Mouse (Mus musculus): Measurements from ENCODE around the gene Gm17542. TPM values are rescaled to one million over a fixed set of nuclear protein-coding genes. Genes with fewer than 3 reads are reported as not detected.

Gene Gm17542
- polyA plus RNA-seq (2015; fragmentation: Nextera tagmentation; extraction: Ambion mirVana): not detected in 2 replicates

GRCm38 (mm10) chr10:58718110-58718509 is at the start of gene Gm17542:
TSS of gene Gm17542 (minus strand) at chr10:58718210.

GRCm38 (mm10) chr10:58675533-58675932 is 42.5 kb downstream of the Gm17542 start, which contains the start of gene Edar:
TSS of gene Edar (minus strand) at chr10:58675654.

Other genes with a start within 250 kb of the Gm17542 start
- 3.7 and 3.8 TPM in 2 replicates for gene Ccdc138, start 220.3 kb downstream of the Gm17542 start, polyA plus RNA-seq (2015; fragmentation: Nextera tagmentation; extraction: Ambion mirVana)
- 0.05 and 0.15 TPM in 2 replicates for gene Edar, start 42.6 kb downstream of the Gm17542 start, polyA plus RNA-seq (2015; fragmentation: Nextera tagmentation; extraction: Ambion mirVana)
- gene Sh3rf3, start 95.1 kb upstream of the Gm17542 start, polyA plus RNA-seq (2015; fragmentation: Nextera tagmentation; extraction: Ambion mirVana): 0.10 and 0.11 TPM in 2 replicates